Mouse (Mus musculus) myocyte (in vitro differentiated cells): ENCODE data around the gene Cmya5.

Source experiments
- CEBPB ChIP-seq: IDR thresholded peaks from 2 replicates; pipeline ENCODE4 v1.6.1; 2011; ENCODE audit warnings: mild to moderate bottlenecking, moderate library complexity; ENCODE audit not compliant: poor library complexity, insufficient read depth, severe bottlenecking
- E2F4 ChIP-seq: IDR thresholded peaks from one replicate; pipeline ENCODE4 v1.6.1; 2011; ENCODE audit warnings: mild to moderate bottlenecking, control low read depth, moderate library complexity; ENCODE audit not compliant: insufficient read depth
- MAX ChIP-seq: IDR thresholded peaks from one replicate; pipeline ENCODE4 v1.6.1; 2011; ENCODE audit warnings: low read depth, mild to moderate bottlenecking, control low read depth
- MYOD1 ChIP-seq, 3 experiments: IDR thresholded peaks; one replicate each; pipeline ENCODE4 v1.6.1; 2011; ENCODE audit warnings: control low read depth in 2 of 3, low read depth in 2 of 3, mild to moderate bottlenecking in 2 of 3, moderate library complexity in 1 of 3; ENCODE audit not compliant: insufficient read length in 2 of 3, control insufficient read depth in 1 of 3
- POLR2A ChIP-seq: IDR thresholded peaks from one replicate; pipeline ENCODE4 v1.6.1; 2011; ENCODE audit warnings: low read depth, mild to moderate bottlenecking, control low read depth, moderate library complexity; ENCODE audit not compliant: insufficient read length
- POLR2AphosphoS2 ChIP-seq: IDR thresholded peaks from one replicate; pipeline ENCODE4 v1.6.1; 2011; ENCODE audit warnings: low read depth, control low read depth; ENCODE audit not compliant: insufficient read length
- SRF ChIP-seq: IDR thresholded peaks from one replicate; pipeline ENCODE4 v1.6.1; 2011; ENCODE audit warnings: low read depth; ENCODE audit not compliant: control insufficient read depth, insufficient read length
- TCF12 ChIP-seq: IDR thresholded peaks from one replicate; pipeline ENCODE4 v1.6.1; 2011; ENCODE audit warnings: mild to moderate bottlenecking, control low read depth; ENCODE audit not compliant: poor library complexity, insufficient read depth, severe bottlenecking
- USF1 ChIP-seq: IDR thresholded peaks from one replicate; pipeline ENCODE4 v1.6.1; 2011; ENCODE audit warnings: low read depth, mild to moderate bottlenecking, control low read depth, moderate library complexity

GRCm38 (mm10) chr13:93179522-93179921, 35.0 kb upstream of the Cmya5 start:
- no peak for TF ChIP-seq POLR2A
- no peak for TF ChIP-seq USF1
- TF ChIP-seq E2F4: no peak
- no peak for TF ChIP-seq MAX
- TF ChIP-seq CEBPB: no peak
- no peak for TF ChIP-seq TCF12
- no peak for TF ChIP-seq POLR2AphosphoS2
- no peak for TF ChIP-seq SRF
- no peak for TF ChIP-seq MYOD1 (IDR thresholded peaks at IDR 0.05; ENCODE audit: control insufficient read depth in 1 of 3, insufficient read length in 2 of 3, low read depth in 2 of 3)
